8 mouse cellular contexts compared by ENCODE assay signal in genomic region chr10:78413152-78413520, GRCm38 (mm10). TPM values are rescaled to one million over a fixed set of nuclear protein-coding genes. Genes with fewer than 3 reads are reported as not detected.
A peak's percentile ranks its signal among the peaks of the same experiment; 100 is the strongest.
DNase-seq lines count a peak whose midpoint lies in the region; ATAC-seq and TF ChIP-seq lines count a peak whose summit lies in the region.

No protein-coding gene starts in this region.

- H3K9me3 ChIP-seq in intestine, embryonic 14.5 days (ENCODE audit: control insufficient read depth, low read length): no peaks in the 10 kb centered on the region
- no peaks in the 10 kb centered on the region for H3K9me3 ChIP-seq in midbrain, embryonic 16.5 days (replicated peaks; ENCODE audit: control insufficient read depth, low read length, poor library complexity, severe bottlenecking)

- TF ChIP-seq CTCF in kidney, adult 2 months (conservative IDR thresholded peaks at IDR 0.05; ENCODE audit: insufficient read depth, insufficient read length, low read depth, low read length): no peak
- TF ChIP-seq CTCF in cortical plate, adult 2 months (IDR thresholded peaks at IDR 0.05; ENCODE audit: extremely low read depth, insufficient read depth, low read length): no peak

- H3K9ac ChIP-seq in intestine, embryonic 14.5 days (ENCODE audit: low read length): peak overlapping the region; percentile 82
- peak overlapping the region; percentile 90 for H3K9ac ChIP-seq in midbrain, embryonic 16.5 days (ENCODE audit: low read depth, low read length)

- peak overlapping the region; percentile 91 for H3K4me2 ChIP-seq in intestine, embryonic 14.5 days (ENCODE audit: low read length)
- peak overlapping the region; percentile 80 for H3K4me2 ChIP-seq in midbrain, embryonic 16.5 days (ENCODE audit: low read length)

- WGBS in kidney, adult 2 months: 34% methylated on average over 7 of the region's 7 CpGs
- WGBS in intestine, embryonic 14.5 days: 44% methylated on average over 7 of the region's 7 CpGs
- WGBS in midbrain, embryonic 16.5 days: 44% methylated on average over 7 of the region's 7 CpGs

- no peaks in the 10 kb centered on the region for H3K27me3 ChIP-seq in kidney, adult 2 months (replicated peaks; ENCODE audit: control insufficient read depth, insufficient read depth, low read length)
- no peaks in the 10 kb centered on the region for H3K27me3 ChIP-seq in intestine, embryonic 14.5 days (replicated peaks; ENCODE audit: control insufficient read depth, insufficient read depth, low read length)
- H3K27me3 ChIP-seq in midbrain, embryonic 16.5 days (ENCODE audit: control insufficient read depth, insufficient read depth, low read depth, low read length): no peaks in the 10 kb centered on the region

- H3K36me3 ChIP-seq in kidney, adult 2 months (ENCODE audit: control insufficient read depth, insufficient read depth, low read length): no peaks in the 10 kb centered on the region
- peaks cover 28% of the 10 kb centered on the region for H3K36me3 ChIP-seq in intestine, embryonic 14.5 days (ENCODE audit: control insufficient read depth, insufficient read depth, low read length)
- peaks cover 21% of the 10 kb centered on the region for H3K36me3 ChIP-seq in midbrain, embryonic 16.5 days (ENCODE audit: control insufficient read depth, insufficient read depth, low read length)

- intact Hi-C loops in left cerebral cortex, postnatal 14 days (cut with DNase I): no loop called here

- ATAC-seq in intestine, embryonic 14.5 days (replicated peaks; ENCODE audit: low FRiP score, low TSS enrichment, low read depth): no peak
- no peak; the same call in 1 of the 2 replicates for ATAC-seq in midbrain, embryonic 16.5 days

- no peak for DNase-seq in kidney, adult 2 months
- no peak for DNase-seq in kidney, adult 11 months
- DNase-seq in intestine, embryonic 14.5 days (ENCODE audit: low spot score): no peak
- no peak for DNase-seq in thymus, adult 18-20 months
- DNase-seq in urinary bladder, postnatal 10 days (ENCODE audit: low spot score): no peak
- DNase-seq in left cerebral cortex, postnatal 14 days (ENCODE audit: low spot score in 2 of 2): no peak

- no peak for TF ChIP-seq POLR2A in kidney, adult 2 months (IDR thresholded peaks at IDR 0.05; ENCODE audit: low read depth, low read length)
- TF ChIP-seq POLR2A in cortical plate, adult 2 months (IDR thresholded peaks at IDR 0.05; ENCODE audit: extremely low read depth, insufficient read depth, low read length): no peak

- H3K4me3 ChIP-seq in kidney, adult 2 months (ENCODE audit: insufficient read depth, low read depth, low read length): peak overlapping the region; percentile 92
- H3K4me3 ChIP-seq in cortical plate, adult 2 months (ENCODE audit: insufficient read depth, low read length): peak overlapping the region; percentile 59
- peak overlapping the region; percentile 81 for H3K4me3 ChIP-seq in intestine, embryonic 14.5 days (ENCODE audit: low read depth, low read length)
- peak overlapping the region; percentile 73 for H3K4me3 ChIP-seq in midbrain, embryonic 16.5 days (ENCODE audit: low read depth, low read length)

- H3K27ac ChIP-seq in kidney, adult 2 months (ENCODE audit: insufficient read depth, low read depth, low read length): no peak overlapping the region
- no peak overlapping the region for H3K27ac ChIP-seq in cortical plate, adult 2 months (ENCODE audit: insufficient read depth, low read length)
- H3K27ac ChIP-seq in intestine, embryonic 14.5 days (ENCODE audit: low read depth): no peak overlapping the region
- peak overlapping the region; percentile 87 for H3K27ac ChIP-seq in midbrain, embryonic 16.5 days (ENCODE audit: low read length)

- 0 out of 2 replicates have a peak, but pooled peaks cover 4% of the 10 kb centered on the region for H3K4me1 ChIP-seq in kidney, adult 2 months (ENCODE audit: control insufficient read depth, insufficient read depth, low read length)
- H3K4me1 ChIP-seq in cortical plate, adult 2 months (ENCODE audit: control insufficient read depth, insufficient read depth, low read length): 0 out of 2 replicates have a peak, but pooled peaks cover 2% of the 10 kb centered on the region
- peaks cover 11% of the 10 kb centered on the region for H3K4me1 ChIP-seq in intestine, embryonic 14.5 days (replicated peaks; ENCODE audit: control insufficient read depth, insufficient read depth, low read length)
- peaks cover 14% of the 10 kb centered on the region for H3K4me1 ChIP-seq in midbrain, embryonic 16.5 days (ENCODE audit: control insufficient read depth, insufficient read depth, low read length)

RNA-seq across cellular contexts. Expression of gene Rrp1, which starts 0.3 kb away (rescaled TPM):
- 58.2 and 80.3 TPM in 2 replicates for polyA plus RNA-seq in kidney, adult 2 months (2012; rRNA removed)
- polyA plus RNA-seq in cortical plate, adult 2 months (2012; rRNA removed): 519 and 613 TPM in 2 replicates
- 238 and 249 TPM in 2 replicates for polyA plus RNA-seq in intestine, embryonic 14.5 days (2014; fragmentation: Nextera tagmentation; extraction: Ambion mirVana)
- polyA plus RNA-seq in midbrain, embryonic 16.5 days (2015; fragmentation: Nextera tagmentation; extraction: Ambion mirVana): 406 and 431 TPM in 2 replicates
- total RNA-seq in left cerebral cortex, postnatal 14 days (2021): 100 to 1,000 TPM; 355 to 365 TPM

RNA-seq across cellular contexts. Expression of gene Cstb, which starts 12.3 kb away (rescaled TPM):
- polyA plus RNA-seq in kidney, adult 2 months (2012; rRNA removed): 101 and 115 TPM in 2 replicates
- polyA plus RNA-seq in cortical plate, adult 2 months (2012; rRNA removed): 69.3 and 78.3 TPM in 2 replicates
- polyA plus RNA-seq in intestine, embryonic 14.5 days (2014; fragmentation: Nextera tagmentation; extraction: Ambion mirVana): 258 and 265 TPM in 2 replicates
- polyA plus RNA-seq in midbrain, embryonic 16.5 days (2015; fragmentation: Nextera tagmentation; extraction: Ambion mirVana): 90.7 and 94.6 TPM in 2 replicates
- 10 to 100 TPM; 35.9 to 39.2 TPM for total RNA-seq in left cerebral cortex, postnatal 14 days (2021)

RNA-seq across cellular contexts. Expression of gene Pdxk, which starts 51.6 kb away (rescaled TPM):
- polyA plus RNA-seq in kidney, adult 2 months (2012; rRNA removed): 107 TPM in 2 replicates
- 76.7 and 77.7 TPM in 2 replicates for polyA plus RNA-seq in cortical plate, adult 2 months (2012; rRNA removed)
- polyA plus RNA-seq in intestine, embryonic 14.5 days (2014; fragmentation: Nextera tagmentation; extraction: Ambion mirVana): 10.2 and 12.0 TPM in 2 replicates
- polyA plus RNA-seq in midbrain, embryonic 16.5 days (2015; fragmentation: Nextera tagmentation; extraction: Ambion mirVana): 47.4 and 58.8 TPM in 2 replicates
- total RNA-seq in left cerebral cortex, postnatal 14 days (2021): 10 to 100 TPM; 92.2 to 92.3 TPM
